Mouse (Mus musculus) hindbrain, embryonic 13.5 days (tissue): ENCODE measurements around the gene Vmn1r32. TPM values are rescaled to one million over a fixed set of nuclear protein-coding genes. Genes with fewer than 3 reads are reported as not detected.

Experiments
- ATAC-seq: fragments of 200-750 bp; cut with Nextera tagmentation; 2 replicates; pipeline ENCODE4 v1.8.0; 2017; ENCODE audit warnings: moderate TSS enrichment; ENCODE audit not compliant: low FRiP score
- H3K27ac ChIP-seq: fragments of 300-500 bp; sonication (generic); 2 replicates; pipeline ENCODE4 v1.5.1; 2015; ENCODE audit warnings: inconsistent platforms, mild to moderate bottlenecking, moderate library complexity
- H3K27me3 ChIP-seq: fragments of 300-500 bp; sonication (generic); 2 replicates; pipeline ENCODE4 v1.6.1; 2015; ENCODE audit warnings: mild to moderate bottlenecking, inconsistent platforms
- H3K36me3 ChIP-seq: fragments of 300-500 bp; sonication (generic); 2 replicates; pipeline ENCODE4 v1.6.1; 2015; ENCODE audit warnings: mild to moderate bottlenecking, inconsistent platforms
- H3K4me1 ChIP-seq: fragments of 300-500 bp; sonication (generic); replicated peaks from 2 replicates; pipeline ENCODE4 v1.6.1; 2015; ENCODE audit warnings: inconsistent platforms
- H3K4me2 ChIP-seq: fragments of 300-500 bp; sonication (generic); 2 replicates; pipeline ENCODE4 v1.6.1; 2015; ENCODE audit warnings: inconsistent platforms, mild to moderate bottlenecking, moderate library complexity
- H3K4me3 ChIP-seq: fragments of 300-500 bp; sonication (generic); 2 replicates; pipeline ENCODE4 v1.5.1; 2015; ENCODE audit warnings: mild to moderate bottlenecking, inconsistent platforms
- H3K9ac ChIP-seq: fragments of 300-500 bp; sonication (generic); 2 replicates; pipeline ENCODE4 v1.6.1; 2015; ENCODE audit warnings: mild to moderate bottlenecking, inconsistent platforms
- H3K9me3 ChIP-seq: fragments of 300-500 bp; sonication (generic); 2 replicates; pipeline ENCODE4 v1.6.1; 2016; ENCODE audit warnings: inconsistent platforms
- WGBS: fragments of 180-500 bp; shearing (Covaris S2); methylation state at CpG from one replicate; pipeline ENCODE4 v1.1.7; 2015; 5-methylcytosine and 5-hydroxymethylcytosine counted together
- polyA plus RNA-seq: library from polyadenylated mRNA; unstranded; fragments of >200 nt; fragmentation: Nextera tagmentation; extraction: Ambion mirVana; gene quantifications from 2 replicates; pipeline ENCODE4 v1.2.1, GENCODE M21; 2015

Gene Vmn1r32
- 0.06 and 0.08 TPM in 2 replicates for polyA plus RNA-seq

DNA sequence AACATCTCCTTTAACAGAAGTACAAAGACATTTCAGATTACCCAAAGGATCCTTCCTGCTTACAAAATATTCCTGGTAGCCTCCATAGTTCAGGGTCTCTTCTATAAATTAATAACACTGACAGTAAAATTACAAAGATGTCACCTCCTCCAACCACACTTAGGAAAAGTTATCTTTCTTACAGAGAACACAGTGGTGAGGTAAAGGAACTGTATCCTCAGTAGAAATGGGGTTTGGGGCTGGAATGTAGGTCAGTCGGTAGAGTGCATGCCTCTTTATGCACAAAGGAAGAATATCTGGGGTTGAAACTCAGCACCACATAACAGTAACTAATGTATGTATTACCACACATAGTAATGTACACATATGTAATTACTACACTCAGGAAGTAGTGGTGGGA, at the start of gene Vmn1r32:
TSS of gene Vmn1r32 (minus strand) at position 101 of the 400 bp plus-strand sequence.
- WGBS, result 91% methylated on average over 1 of the region's 1 CpGs
- no peak within 1 kb of the TSS for H3K9ac ChIP-seq
- no peaks in the 10 kb centered on the region for H3K36me3 ChIP-seq
- no peaks in the 10 kb centered on the region for H3K4me1 ChIP-seq
- no peak within 1 kb of the TSS for H3K4me2 ChIP-seq
- no peak for ATAC-seq
- H3K9me3 ChIP-seq, result no peaks in the 10 kb centered on the region
- H3K27ac ChIP-seq, result no peak within 1 kb of the TSS
- no peaks in the 10 kb centered on the region for H3K27me3 ChIP-seq
- H3K4me3 ChIP-seq, result no peak within 1 kb of the TSS

DNA sequence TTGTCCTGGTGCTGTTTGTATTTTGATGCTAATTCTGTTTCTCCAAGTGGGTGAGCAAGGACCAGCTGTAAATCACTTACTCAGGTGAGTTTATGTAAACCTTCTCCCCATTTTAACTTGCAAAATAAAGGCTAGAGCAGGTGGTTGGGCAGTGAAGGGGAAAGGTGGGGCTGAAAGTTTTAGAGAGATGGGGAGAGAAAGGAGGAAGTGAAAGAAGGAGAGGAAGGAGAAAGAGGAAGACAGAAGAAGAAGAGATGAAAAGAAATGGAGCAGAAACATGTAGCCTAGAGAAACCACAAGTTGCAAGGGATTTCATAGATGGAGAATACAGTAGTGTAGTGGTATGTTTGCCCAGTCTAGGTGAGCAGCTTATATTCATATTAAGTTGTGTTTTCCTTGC, 35.9 kb upstream of the Vmn1r32 start:
- Histone ChIP-seq H3K9me3 (no peaks in the 10 kb centered on the region), H3K4me3 (no peak overlapping the region)

DNA sequence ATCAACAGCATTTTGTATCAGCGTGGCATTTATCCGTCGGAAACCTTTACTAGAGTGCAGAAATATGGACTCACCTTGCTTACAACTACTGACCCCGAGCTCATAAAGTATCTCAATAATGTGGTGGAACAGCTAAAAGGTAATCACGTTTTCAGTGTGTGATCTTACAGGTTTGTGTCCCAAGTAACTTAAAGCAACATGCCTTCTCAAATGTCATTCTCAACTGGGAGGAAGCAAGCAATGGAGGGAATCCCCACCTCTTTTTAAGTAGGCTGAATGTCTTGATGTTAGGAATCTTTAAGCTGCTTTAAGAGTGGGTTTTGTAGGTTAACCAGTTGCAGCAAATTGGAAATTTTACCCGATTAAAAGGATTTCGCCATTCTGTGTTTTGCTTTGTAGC, 23.9 kb downstream of the Vmn1r32 start:
- WGBS, result 19% methylated on average over 7 of the region's 7 CpGs
- no peaks in the 10 kb centered on the region for H3K27me3 ChIP-seq
- peak overlapping the region; percentile 69 for H3K4me3 ChIP-seq
- H3K9ac ChIP-seq, result peak overlapping the region; percentile 76
- H3K4me2 ChIP-seq, result peak overlapping the region; percentile 82
- peaks cover 14% of the 10 kb centered on the region for H3K4me1 ChIP-seq
- H3K27ac ChIP-seq, result no peak overlapping the region
- H3K36me3 ChIP-seq, result 0 out of 2 replicates have a peak, but pooled peaks cover 2% of the 10 kb centered on the region
- H3K9me3 ChIP-seq, result no peaks in the 10 kb centered on the region
- no peak for ATAC-seq

More for the DNA sequence above, 35.9 kb upstream of the Vmn1r32 start:
- H3K27ac ChIP-seq, result no peak overlapping the region
- H3K36me3 ChIP-seq, result no peaks in the 10 kb centered on the region
- H3K4me1 ChIP-seq, result no peaks in the 10 kb centered on the region
- H3K4me2 ChIP-seq, result no peak overlapping the region
- no peaks in the 10 kb centered on the region for H3K27me3 ChIP-seq
- no peak for ATAC-seq
- H3K9ac ChIP-seq, result no peak overlapping the region

DNA sequence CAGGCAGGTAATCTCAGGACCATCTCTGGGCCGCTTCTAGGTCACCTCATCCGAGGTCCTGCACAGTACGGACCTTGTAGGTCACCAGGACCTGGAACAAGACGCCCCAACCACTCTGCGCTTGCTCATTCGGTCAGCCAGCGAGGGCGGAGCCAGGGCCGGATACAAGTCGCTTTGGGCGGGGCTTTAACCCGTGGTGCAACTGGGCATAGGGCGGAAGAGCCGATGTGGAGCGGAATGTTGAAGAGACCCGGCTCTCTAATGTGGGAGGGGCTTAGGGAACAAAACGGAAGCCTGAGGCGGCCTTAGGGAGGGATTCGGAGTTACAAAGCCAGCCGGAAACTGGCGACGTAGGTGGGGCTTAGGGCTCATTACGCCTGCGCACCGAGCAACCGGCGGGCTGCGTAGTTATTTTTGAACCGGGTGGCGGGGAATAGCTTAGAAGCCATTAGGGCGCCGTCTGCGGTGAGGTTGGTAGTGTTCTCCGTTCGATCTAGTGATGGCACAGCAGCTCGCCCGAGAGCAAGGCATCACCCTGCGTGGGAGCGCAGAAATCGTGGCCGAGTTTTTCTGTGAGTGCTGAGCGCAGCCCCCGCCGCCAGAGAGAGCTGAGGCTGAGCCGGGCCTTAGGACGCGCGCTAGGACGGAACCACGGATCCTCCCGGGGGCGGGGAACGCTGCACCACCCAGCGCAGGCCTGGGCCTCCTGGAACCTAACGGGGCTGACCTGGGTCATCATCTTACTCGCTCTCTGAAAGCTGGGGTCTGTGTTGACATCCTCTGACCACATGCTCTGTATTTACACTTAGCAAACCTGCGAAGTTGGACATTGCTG, 24.7 kb downstream of the Vmn1r32 start, which contains the start of gene Mad2l1:
TSS of gene Mad2l1 (plus strand) at position 363 of the 835 bp plus-strand sequence.
- H3K4me2 ChIP-seq, result peak within 1 kb of the TSS; percentile 82
- H3K27ac ChIP-seq, result peak within 1 kb of the TSS; percentile 90
- H3K9ac ChIP-seq, result peak within 1 kb of the TSS; percentile 76
- H3K4me1 ChIP-seq, result peaks cover 14% of the 10 kb centered on the region
- no peaks in the 10 kb centered on the region for H3K9me3 ChIP-seq
- peak within 1 kb of the TSS; percentile 69 for H3K4me3 ChIP-seq
- H3K36me3 ChIP-seq, result 0 out of 2 replicates have a peak, but pooled peaks cover 2% of the 10 kb centered on the region
- peak; percentile 99 for ATAC-seq
- WGBS, result under 1% methylated on average over 57 of the region's 57 CpGs
- no peaks in the 10 kb centered on the region for H3K27me3 ChIP-seq

DNA sequence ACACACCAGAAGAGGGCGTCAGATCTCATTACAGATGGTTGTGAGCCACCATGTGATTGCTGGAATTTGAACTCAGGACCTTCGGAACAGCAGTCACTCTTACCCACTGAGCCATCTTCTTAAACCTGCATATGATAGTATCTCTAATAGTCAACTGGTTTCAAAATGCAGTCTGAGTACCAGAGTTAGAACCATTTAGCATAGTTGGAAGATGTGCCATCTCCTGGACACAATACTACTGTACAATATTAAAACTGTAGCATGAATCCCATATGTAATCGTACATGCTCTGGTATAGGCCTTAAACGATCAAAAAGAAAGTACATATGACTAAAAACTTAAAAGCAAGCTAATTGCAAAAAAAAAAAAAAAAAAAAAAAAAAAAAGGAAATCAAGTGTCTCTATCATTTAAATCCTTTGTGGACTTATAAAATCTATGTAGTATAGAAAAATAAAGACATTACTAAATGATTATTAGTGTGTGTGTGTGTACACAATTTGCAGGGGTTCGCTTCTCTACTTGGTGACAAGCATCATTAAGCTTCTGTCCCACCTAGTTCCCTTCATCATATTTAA, 25.4 kb downstream of the Vmn1r32 start:
- Histone ChIP-seq H3K4me3 (peak overlapping the region; percentile 69), H3K27ac (peak overlapping the region; percentile 90), H3K4me1 (peaks cover 14% of the 10 kb centered on the region), H3K9ac (peak overlapping the region; percentile 68), H3K27me3 (no peaks in the 10 kb centered on the region), H3K4me2 (peak overlapping the region; percentile 82), H3K9me3 (no peaks in the 10 kb centered on the region), H3K36me3 (0 out of 2 replicates have a peak, but pooled peaks cover 2% of the 10 kb centered on the region)
- 74% methylated on average over 5 of the region's 5 CpGs for WGBS
- ATAC-seq, result no peak

DNA sequence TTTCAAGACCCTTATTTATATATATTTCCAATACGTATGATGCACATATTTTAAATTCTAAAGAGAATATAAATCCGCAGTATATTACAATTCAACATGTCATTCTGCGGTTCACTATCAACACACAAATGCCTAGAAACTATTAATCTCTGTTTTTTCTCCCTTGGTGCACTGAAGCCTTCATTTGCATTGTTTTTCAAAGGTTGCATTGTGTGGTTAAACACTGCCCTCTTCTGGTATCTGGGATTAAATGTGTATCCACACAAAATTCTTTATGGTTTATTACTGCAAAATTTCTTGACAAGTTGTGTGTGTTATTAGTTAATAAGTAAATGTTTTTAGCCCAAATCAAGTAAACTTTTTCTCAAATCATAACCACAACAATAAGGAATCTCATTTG, 26.7 kb downstream of the Vmn1r32 start:
- H3K4me3 ChIP-seq, result no peak overlapping the region
- H3K4me2 ChIP-seq, result no peak overlapping the region
- 30% methylated on average over 3 of the region's 3 CpGs for WGBS
- H3K27ac ChIP-seq, result no peak overlapping the region
- no peak overlapping the region for H3K9ac ChIP-seq
- no peaks in the 10 kb centered on the region for H3K36me3 ChIP-seq
- no peaks in the 10 kb centered on the region for H3K9me3 ChIP-seq
- H3K27me3 ChIP-seq, result no peaks in the 10 kb centered on the region
- no peak for ATAC-seq
- H3K4me1 ChIP-seq, result peaks cover 14% of the 10 kb centered on the region

DNA sequence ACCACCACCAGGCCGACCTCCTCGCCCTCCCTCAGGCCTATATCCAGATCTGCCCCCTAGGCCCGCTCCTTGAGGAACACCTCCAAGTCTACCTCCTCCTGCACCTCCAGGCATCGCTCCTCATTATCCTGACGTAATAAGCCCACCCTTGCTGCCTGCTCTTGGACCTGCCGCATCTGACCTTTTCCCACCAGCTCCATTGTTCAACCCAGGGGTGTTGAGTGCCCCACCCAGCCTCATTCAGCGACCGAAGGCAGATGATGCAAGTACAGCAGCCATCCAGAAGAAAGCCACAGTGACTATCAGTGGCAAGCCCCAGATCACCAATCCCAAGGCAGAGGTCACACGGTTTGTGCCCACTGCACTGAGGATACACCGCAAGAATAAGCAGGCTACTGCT, 31.5 kb downstream of the Vmn1r32 start:
- Histone ChIP-seq H3K9me3 (no peaks in the 10 kb centered on the region), H3K36me3 (no peaks in the 10 kb centered on the region), H3K4me3 (no peak overlapping the region), H3K27ac (no peak overlapping the region), H3K4me2 (no peak overlapping the region), H3K9ac (no peak overlapping the region), H3K27me3 (no peaks in the 10 kb centered on the region), H3K4me1 (no peaks in the 10 kb centered on the region)
- 93% methylated on average over 10 of the region's 10 CpGs for WGBS
- no peak for ATAC-seq

DNA sequence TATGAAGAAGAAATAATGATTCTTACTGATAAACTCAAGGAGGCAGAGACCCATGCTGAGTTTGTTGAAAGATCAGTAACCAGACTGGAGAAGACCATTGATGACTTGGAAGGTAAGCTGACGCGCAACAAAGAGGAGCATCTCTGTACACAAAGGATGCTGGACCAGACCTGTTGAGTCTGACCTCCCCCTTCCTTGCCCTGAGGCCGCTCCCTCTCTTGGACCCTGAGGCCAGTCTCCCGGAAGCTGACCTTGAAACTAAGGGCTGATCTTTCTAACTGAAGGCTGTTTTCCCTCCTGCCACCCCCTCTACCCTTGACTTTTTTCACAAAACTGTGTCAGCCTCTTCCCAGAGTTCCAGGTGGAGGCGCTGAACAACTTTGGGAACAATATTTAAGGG, 43.5 kb downstream of the Vmn1r32 start:
- no peak overlapping the region for H3K27ac ChIP-seq
- ATAC-seq, result no peak
- no peaks in the 10 kb centered on the region for H3K4me1 ChIP-seq
- no peak overlapping the region for H3K9ac ChIP-seq
- no peak overlapping the region for H3K4me3 ChIP-seq
- H3K27me3 ChIP-seq, result no peaks in the 10 kb centered on the region
- 93% methylated on average over 5 of the region's 5 CpGs for WGBS
- H3K4me2 ChIP-seq, result no peak overlapping the region
- no peaks in the 10 kb centered on the region for H3K36me3 ChIP-seq
- H3K9me3 ChIP-seq, result no peaks in the 10 kb centered on the region

Other genes with a start within 250 kb of the Vmn1r32 start
- gene Mad2l1, start 24.7 kb downstream of the Vmn1r32 start, polyA plus RNA-seq, result 25.5 and 27.3 TPM in 2 replicates
- gene Vmn1r33, start 58.2 kb upstream of the Vmn1r32 start, polyA plus RNA-seq, result not detected in 2 replicates
- gene Vmn1r34, start 83.8 kb upstream of the Vmn1r32 start, polyA plus RNA-seq, result not detected in 2 replicates
- gene Vmn1r35, start 125.8 kb upstream of the Vmn1r32 start, polyA plus RNA-seq, result not detected in 2 replicates
- not detected in 2 replicates for gene Vmn1r36, start 159.1 kb upstream of the Vmn1r32 start, polyA plus RNA-seq
- gene Vmn1r37, start 169.3 kb upstream of the Vmn1r32 start, polyA plus RNA-seq, result not detected in 2 replicates
- not detected in 2 replicates for gene Vmn1r38, start 222.5 kb upstream of the Vmn1r32 start, polyA plus RNA-seq